10 mouse cellular contexts compared by ENCODE assay signal in the genomic region with DNA sequence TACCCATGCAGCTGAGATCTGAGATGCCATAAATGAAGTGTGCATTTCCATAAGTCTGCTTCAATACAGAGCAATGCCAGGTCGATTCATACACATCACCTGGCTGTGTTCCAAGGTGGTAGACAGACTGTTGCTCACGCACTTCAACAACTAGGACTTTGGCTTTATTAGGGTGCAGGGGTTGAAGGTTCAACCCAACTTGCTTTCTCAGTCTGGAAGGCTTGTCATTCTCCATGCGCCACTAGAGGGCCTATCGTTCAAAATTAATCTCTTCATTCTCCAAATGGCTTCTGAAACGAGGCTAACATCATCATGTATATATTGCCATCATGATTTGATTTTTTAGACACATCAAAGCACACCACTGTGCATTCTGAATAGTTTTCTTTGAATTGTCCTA.
DNase-seq lines count a peak whose midpoint lies in the region; ATAC-seq and TF ChIP-seq lines count a peak whose summit lies in the region.
"Had no signal": no experiment of that assay in that cellular context is flagged by ENCODE, and none has a peak within 500 bp of the region (broad histone marks: within the 10 kb centered on the region; RNA-seq: fewer than 3 reads in every experiment).

No protein-coding gene starts in this region.

- H3K9ac ChIP-seq in intestine, embryonic 16.5 days (ENCODE audit: low read depth, low read length) = no peak overlapping the region
- H3K9ac ChIP-seq: limb, embryonic 13.5 days had no signal

- H3K27ac ChIP-seq in intestine, embryonic 16.5 days (ENCODE audit: low read length) = no peak overlapping the region
- H3K27ac ChIP-seq: limb, embryonic 13.5 days had no signal

- H3K27me3 ChIP-seq in intestine, embryonic 16.5 days (replicated peaks; ENCODE audit: control insufficient read depth, insufficient read depth, low read length) = no peaks in the 10 kb centered on the region; the same call in 1 of the 2 replicates
- H3K27me3 ChIP-seq: limb, embryonic 13.5 days had no signal

- ATAC-seq in intestine, embryonic 16.5 days = peak; percentile 90

- no peaks in the 10 kb centered on the region for H3K9me3 ChIP-seq in intestine, embryonic 16.5 days (ENCODE audit: control insufficient read depth, low read length)
- H3K9me3 ChIP-seq: limb, embryonic 13.5 days had no signal

- TF ChIP-seq POLR2A in lung, adult 2 months (IDR thresholded peaks at IDR 0.05; ENCODE audit: borderline replicate concordance, extremely low read depth, low read depth, low read length) = no peak

- WGBS in lung, adult 2 months = 19% methylated on average over 5 of the region's 5 CpGs
- WGBS in intestine, embryonic 16.5 days = 19% methylated on average over 5 of the region's 5 CpGs

- H3K4me1 ChIP-seq in lung, adult 2 months (ENCODE audit: control insufficient read depth, insufficient read depth, low read length) = no peaks in the 10 kb centered on the region
- no peaks in the 10 kb centered on the region for H3K4me1 ChIP-seq in intestine, embryonic 16.5 days (ENCODE audit: control insufficient read depth, insufficient read depth, low read length)
- H3K4me1 ChIP-seq: limb, embryonic 13.5 days had no signal

- TF ChIP-seq CTCF in lung, adult 2 months (IDR thresholded peaks at IDR 0.05; ENCODE audit: insufficient read depth, low read length) = 0 out of 2 replicates have a peak, but pooled peaks have one; percentile 25

- H3K4me3 ChIP-seq in lung, adult 2 months (replicated peaks; ENCODE audit: extremely low read depth, low read depth, low read length) = no peak overlapping the region
- no peak overlapping the region for H3K4me3 ChIP-seq in intestine, embryonic 16.5 days (ENCODE audit: low read length)
- H3K4me3 ChIP-seq: erythroblast, embryonic 14.5 days; limb, embryonic 13.5 days had no signal

- H3K36me3 ChIP-seq in intestine, embryonic 16.5 days (ENCODE audit: control insufficient read depth, insufficient read depth, low read length) = no peaks in the 10 kb centered on the region
- H3K36me3 ChIP-seq: limb, embryonic 13.5 days had no signal

- peak; percentile 10 to 33 for DNase-seq in adrenal gland, postnatal 36 days
- no peak for DNase-seq in adrenal gland, postnatal 25 days
- DNase-seq in lung, adult 2 months = peak; percentile 10
- DNase-seq in lung, adult 18-20 months = no peak
- DNase-seq in cerebellum, adult 9-10 months = peak; percentile 63
- peak; percentile 53 for DNase-seq in retina, postnatal 1 day
- DNase-seq in ovary, postnatal 10 days (ENCODE audit: low spot score) = no peak

- H3K4me2 ChIP-seq in intestine, embryonic 16.5 days (ENCODE audit: low read depth, low read length) = no peak overlapping the region
- H3K4me2 ChIP-seq: limb, embryonic 13.5 days had no signal

Comparison
In these comparisons a context has a peak if more than half of its experiments do, and no peak if none do; other contexts are left out.
1. DNase-seq: peak in adrenal gland, postnatal 36 days (2 of 2), lung, adult 2 months (single experiment), cerebellum, adult 9-10 months (single experiment) and retina, postnatal 1 day (single experiment); none in adrenal gland, postnatal 25 days (single experiment), lung, adult 18-20 months (0 of 2) and ovary, postnatal 10 days (single experiment).